Mouse (Mus musculus): ENCODE data around the gene Kdm2b. TPM values are rescaled to one million over a fixed set of nuclear protein-coding genes. Genes with fewer than 3 reads are reported as not detected.

Kdm2b gene
- polyA plus RNA-seq, 1 experiment = 30.3 TPM

GRCm38 (mm10) chr5:122900558-122901171 lies 89.0 kb downstream of the Kdm2b start:
- Histone ChIP-seq H3K4me1 (ENCODE audit: control insufficient read depth, insufficient read depth, insufficient read length) (peaks cover 7% of the 10 kb centered on the region; the same call in 1 of the 2 replicates), H3K4me3 (ENCODE audit: extremely low read depth, insufficient read depth, insufficient read length) (peak overlapping the region; percentile 92), H3K27ac (ENCODE audit: insufficient read depth, low read length) (peak overlapping the region; percentile 32; the same call in 1 of the 2 replicates), H3K36me3 (ENCODE audit: control insufficient read depth, insufficient read depth, low read length) (no peaks in the 10 kb centered on the region), H3K27me3 (ENCODE audit: control insufficient read depth, insufficient read depth, low read length) (no peaks in the 10 kb centered on the region)
- DNase-seq (ENCODE audit: low read depth in 1 of 2, low spot score in 2 of 2) = no peak
- TF ChIP-seq POLR2A (IDR thresholded peaks at IDR 0.05; ENCODE audit: low read depth, low read length) = no peak
- TF ChIP-seq CTCF (IDR thresholded peaks at IDR 0.05; ENCODE audit: extremely low read depth, insufficient read depth, insufficient read length, insufficient replicate concordance) = no peak
- WGBS = 8% methylated on average over 29 of the region's 33 CpGs

GRCm38 (mm10) chr5:122899777-122900557 lies 89.7 kb downstream of the Kdm2b start:
- Histone ChIP-seq H3K4me1 (ENCODE audit: control insufficient read depth, insufficient read depth, insufficient read length) (peaks cover 13% of the 10 kb centered on the region; the same call in 1 of the 2 replicates), H3K36me3 (ENCODE audit: control insufficient read depth, insufficient read depth, low read length) (no peaks in the 10 kb centered on the region), H3K27me3 (ENCODE audit: control insufficient read depth, insufficient read depth, low read length) (no peaks in the 10 kb centered on the region), H3K27ac (ENCODE audit: insufficient read depth, low read length) (peak overlapping the region; percentile 83), H3K4me3 (ENCODE audit: extremely low read depth, insufficient read depth, insufficient read length) (peak overlapping the region; percentile 92)
- WGBS = 1% methylated on average over 118 of the region's 120 CpGs
- DNase-seq (ENCODE audit: low read depth in 1 of 2, low spot score in 2 of 2) = peak; percentile 58 to 89
- TF ChIP-seq CTCF (IDR thresholded peaks at IDR 0.05; ENCODE audit: extremely low read depth, insufficient read depth, insufficient read length, insufficient replicate concordance) (no peak), POLR2A (IDR thresholded peaks at IDR 0.05; ENCODE audit: low read depth, low read length) (peak; percentile 14; the same call in 1 of the 2 replicates)

- H3K4me1 ChIP-seq (ENCODE audit: control insufficient read depth, insufficient read depth, insufficient read length) = peaks cover 17% of the 10 kb centered on the region; the same call in 1 of the 2 replicates
- H3K27me3 ChIP-seq (ENCODE audit: control insufficient read depth, insufficient read depth, low read length) = no peaks in the 10 kb centered on the region
- WGBS = 2% methylated on average over 43 of the region's 45 CpGs
- TF ChIP-seq POLR2A (IDR thresholded peaks at IDR 0.05; ENCODE audit: low read depth, low read length) = no peak
- no peak for TF ChIP-seq CTCF (IDR thresholded peaks at IDR 0.05; ENCODE audit: extremely low read depth, insufficient read depth, insufficient read length, insufficient replicate concordance)
- H3K36me3 ChIP-seq (ENCODE audit: control insufficient read depth, insufficient read depth, low read length) = no peaks in the 10 kb centered on the region
- DNase-seq (ENCODE audit: low read depth in 1 of 2, low spot score in 2 of 2) = peak; percentile 14 to 33
- peak overlapping the region; percentile 83 for H3K27ac ChIP-seq (ENCODE audit: insufficient read depth, low read length)
- H3K4me3 ChIP-seq (ENCODE audit: extremely low read depth, insufficient read depth, insufficient read length) = peak overlapping the region; percentile 92
Observed at GRCm38 (mm10) chr5:122898963-122899776, 90.5 kb downstream of the Kdm2b start.

- H3K4me1 ChIP-seq (ENCODE audit: control insufficient read depth, insufficient read depth, insufficient read length) = peaks cover 17% of the 10 kb centered on the region; the same call in 1 of the 2 replicates
- DNase-seq (ENCODE audit: low read depth in 1 of 2, low spot score in 2 of 2) = no peak
- no peaks in the 10 kb centered on the region for H3K27me3 ChIP-seq (ENCODE audit: control insufficient read depth, insufficient read depth, low read length)
Observed at GRCm38 (mm10) chr5:122898153-122898552, 91.5 kb downstream of the Kdm2b start.

GRCm38 (mm10) chr5:122894821-122895220 lies 94.8 kb downstream of the Kdm2b start:
- no peaks in the 10 kb centered on the region for H3K36me3 ChIP-seq (ENCODE audit: control insufficient read depth, insufficient read depth, low read length)
- 24% methylated on average over 4 of the region's 4 CpGs for WGBS
- H3K4me3 ChIP-seq (ENCODE audit: extremely low read depth, insufficient read depth, insufficient read length) = no peak overlapping the region
- TF ChIP-seq CTCF (IDR thresholded peaks at IDR 0.05; ENCODE audit: extremely low read depth, insufficient read depth, insufficient read length, insufficient replicate concordance) (no peak), POLR2A (IDR thresholded peaks at IDR 0.05; ENCODE audit: low read depth, low read length) (no peak)
- peak in 1 of 2 experiments; percentile 34 for DNase-seq (ENCODE audit: low read depth in 1 of 2, low spot score in 2 of 2)
- H3K27me3 ChIP-seq (ENCODE audit: control insufficient read depth, insufficient read depth, low read length) = no peaks in the 10 kb centered on the region
- peak overlapping the region; percentile 50; the same call in 1 of the 2 replicates for H3K27ac ChIP-seq (ENCODE audit: insufficient read depth, low read length)
- peaks cover 17% of the 10 kb centered on the region; the same call in 1 of the 2 replicates for H3K4me1 ChIP-seq (ENCODE audit: control insufficient read depth, insufficient read depth, insufficient read length)

More at GRCm38 (mm10) chr5:122898153-122898552, 91.5 kb downstream of the Kdm2b start:
- Histone ChIP-seq H3K36me3 (ENCODE audit: control insufficient read depth, insufficient read depth, low read length) (no peaks in the 10 kb centered on the region), H3K27ac (ENCODE audit: insufficient read depth, low read length) (no peak overlapping the region), H3K4me3 (ENCODE audit: extremely low read depth, insufficient read depth, insufficient read length) (no peak overlapping the region)
- no peak for TF ChIP-seq POLR2A (IDR thresholded peaks at IDR 0.05; ENCODE audit: low read depth, low read length)
- TF ChIP-seq CTCF (IDR thresholded peaks at IDR 0.05; ENCODE audit: extremely low read depth, insufficient read depth, insufficient read length, insufficient replicate concordance) = no peak
- 85% methylated on average over 6 of the region's 6 CpGs for WGBS

GRCm38 (mm10) chr5:122894007-122894637 lies 95.5 kb downstream of the Kdm2b start:
- peak; percentile 41 to 69 for DNase-seq (ENCODE audit: low read depth in 1 of 2, low spot score in 2 of 2)
- TF ChIP-seq CTCF (IDR thresholded peaks at IDR 0.05; ENCODE audit: extremely low read depth, insufficient read depth, insufficient read length, insufficient replicate concordance) (peak; percentile 46; the same call in 1 of the 2 replicates), POLR2A (IDR thresholded peaks at IDR 0.05; ENCODE audit: low read depth, low read length) (no peak)
- WGBS = 82% methylated on average over 5 of the region's 5 CpGs
- Histone ChIP-seq H3K4me1 (ENCODE audit: control insufficient read depth, insufficient read depth, insufficient read length) (peaks cover 17% of the 10 kb centered on the region; the same call in 1 of the 2 replicates), H3K4me3 (ENCODE audit: extremely low read depth, insufficient read depth, insufficient read length) (no peak overlapping the region), H3K27me3 (ENCODE audit: control insufficient read depth, insufficient read depth, low read length) (no peaks in the 10 kb centered on the region), H3K36me3 (ENCODE audit: control insufficient read depth, insufficient read depth, low read length) (no peaks in the 10 kb centered on the region), H3K27ac (ENCODE audit: insufficient read depth, low read length) (no peak overlapping the region)

Data from spleen, adult 2 months (tissue).